Mouse (Mus musculus) liver, embryonic 11.5 days (tissue): ENCODE measurements around the gene Nfe2l1. TPM values are rescaled to one million over a fixed set of nuclear protein-coding genes. Genes with fewer than 3 reads are reported as not detected.

Experiments
- ATAC-seq: fragments of 200-750 bp; cut with Nextera tagmentation; replicated peaks from 2 replicates; pipeline ENCODE4 v1.8.0; 2017; ENCODE audit warnings: moderate number of reproducible peaks, mild to moderate bottlenecking, moderate TSS enrichment, moderate library complexity; ENCODE audit not compliant: low FRiP score
- DNase-seq: peaks from one replicate; pipeline ENCODE4 v3.0.0-alpha.2; 2017; ENCODE audit warnings: low spot score
- H3K27ac ChIP-seq: fragments of 300-500 bp; sonication (generic); 2 replicates; pipeline ENCODE4 v1.5.1; 2014; ENCODE audit warnings: mild to moderate bottlenecking, low read depth, low read length, control low read depth
- H3K27me3 ChIP-seq: fragments of 300-500 bp; sonication (generic); replicated peaks from 2 replicates; pipeline ENCODE4 v1.6.1; 2014; ENCODE audit warnings: low read length, mixed read lengths; ENCODE audit not compliant: control insufficient read depth, insufficient read depth
- H3K36me3 ChIP-seq: fragments of 300-500 bp; sonication (generic); 2 replicates; pipeline ENCODE4 v1.6.1; 2014; ENCODE audit warnings: mild to moderate bottlenecking, low read length, moderate library complexity, mixed read lengths; ENCODE audit not compliant: control insufficient read depth, insufficient read depth
- H3K4me1 ChIP-seq: fragments of 300-500 bp; sonication (generic); replicated peaks from 2 replicates; pipeline ENCODE4 v1.6.1; 2014; ENCODE audit warnings: low read length, mixed read lengths; ENCODE audit not compliant: control insufficient read depth, insufficient read depth
- H3K4me2 ChIP-seq: fragments of 300-500 bp; sonication (generic); 2 replicates; pipeline ENCODE4 v1.6.1; 2014; ENCODE audit warnings: mild to moderate bottlenecking, control low read depth, moderate library complexity
- H3K4me3 ChIP-seq: fragments of 300-500 bp; sonication (generic); 2 replicates; pipeline ENCODE4 v1.5.1; 2014; ENCODE audit warnings: low read depth, low read length, control low read depth
- H3K9ac ChIP-seq: fragments of 300-500 bp; sonication (generic); 2 replicates; pipeline ENCODE4 v1.6.1; 2014; ENCODE audit warnings: low read depth, low read length, control low read depth
- H3K9me3 ChIP-seq: fragments of 300-500 bp; sonication (generic); 2 replicates; pipeline ENCODE4 v1.6.1; 2016; ENCODE audit warnings: low read length, inconsistent platforms, mixed read lengths; ENCODE audit not compliant: control insufficient read depth
- WGBS: fragments of 180-500 bp; shearing (Covaris S2); extraction: QIAGEN DNeasy Blood & Tissue Kit; methylation state at CpG from one replicate; pipeline ENCODE4 v1.1.7; 2014; 5-methylcytosine and 5-hydroxymethylcytosine counted together
- polyA plus RNA-seq: library from polyadenylated mRNA; unstranded; fragments of >200 nt; fragmentation: Nextera tagmentation; extraction: Ambion mirVana; gene quantifications from 2 replicates; pipeline ENCODE4 v1.2.1, GENCODE M21; 2014

Nfe2l1 gene
- 27.6 and 28.9 TPM in 2 replicates for polyA plus RNA-seq

- Histone ChIP-seq H3K9me3 (no peaks in the 10 kb centered on the region), H3K4me1 (peaks cover 44% of the 10 kb centered on the region), H3K36me3 (peaks cover 9% of the 10 kb centered on the region), H3K4me3 (peak within 1 kb of the TSS; percentile 91), H3K27ac (peak within 1 kb of the TSS; percentile 99), H3K9ac (peak within 1 kb of the TSS; percentile 97), H3K4me2 (peak within 1 kb of the TSS; percentile 95), H3K27me3 (no peaks in the 10 kb centered on the region)
- WGBS = under 1% methylated on average over 50 of the region's 51 CpGs
- DNase-seq (peak; percentile 95), ATAC-seq (peak; percentile 98)
These were observed at the start of gene Nfe2l1 for GRCm38 (mm10) chr11:96829813-96830538. TSS of gene Nfe2l1 (minus strand) at chr11:96829968.

GRCm38 (mm10) chr11:96879359-96879758 lies 49.6 kb upstream of the Nfe2l1 start:
- H3K27ac ChIP-seq = no peak overlapping the region
- ATAC-seq = no peak
- no peak for DNase-seq
- H3K4me2 ChIP-seq = no peak overlapping the region
- no peak overlapping the region for H3K9ac ChIP-seq
- H3K4me1 ChIP-seq = peaks cover 24% of the 10 kb centered on the region
- WGBS = 25% methylated on average over 7 of the region's 7 CpGs
- H3K4me3 ChIP-seq = no peak overlapping the region
- no peaks in the 10 kb centered on the region for H3K9me3 ChIP-seq
- H3K27me3 ChIP-seq = peaks cover 22% of the 10 kb centered on the region
- no peaks in the 10 kb centered on the region for H3K36me3 ChIP-seq

GRCm38 (mm10) chr11:96878715-96879114 lies 48.9 kb upstream of the Nfe2l1 start:
- Histone ChIP-seq H3K27ac (no peak overlapping the region), H3K36me3 (no peaks in the 10 kb centered on the region), H3K9ac (no peak overlapping the region), H3K9me3 (no peaks in the 10 kb centered on the region), H3K4me2 (no peak overlapping the region), H3K4me3 (no peak overlapping the region), H3K4me1 (peaks cover 29% of the 10 kb centered on the region), H3K27me3 (peaks cover 28% of the 10 kb centered on the region)
- no peak for ATAC-seq
- no peak for DNase-seq
- WGBS = 25% methylated on average over 3 of the region's 3 CpGs

- Histone ChIP-seq H3K4me3 (no peak overlapping the region), H3K27me3 (peaks cover 35% of the 10 kb centered on the region), H3K9me3 (no peaks in the 10 kb centered on the region), H3K9ac (no peak overlapping the region), H3K4me2 (no peak overlapping the region), H3K27ac (peak overlapping the region; percentile 54; the same call in 1 of the 2 replicates), H3K4me1 (peaks cover 34% of the 10 kb centered on the region), H3K36me3 (no peaks in the 10 kb centered on the region)
- no peak for ATAC-seq
- WGBS = 41% methylated on average over 4 of the region's 4 CpGs
- no peak for DNase-seq
These were observed 47.3 kb upstream of the Nfe2l1 start for GRCm38 (mm10) chr11:96877071-96877470.

- Histone ChIP-seq H3K4me2 (peak overlapping the region; percentile 66), H3K9me3 (no peaks in the 10 kb centered on the region), H3K36me3 (no peaks in the 10 kb centered on the region), H3K27ac (peak overlapping the region; percentile 54), H3K9ac (no peak overlapping the region), H3K4me1 (peaks cover 34% of the 10 kb centered on the region), H3K27me3 (peaks cover 35% of the 10 kb centered on the region), H3K4me3 (no peak overlapping the region)
- 19% methylated on average over 13 of the region's 13 CpGs for WGBS
- no peak for ATAC-seq
- no peak for DNase-seq
These were observed 46.7 kb upstream of the Nfe2l1 start for GRCm38 (mm10) chr11:96876300-96877040.

GRCm38 (mm10) chr11:96875745-96876144 lies 46.0 kb upstream of the Nfe2l1 start:
- Histone ChIP-seq H3K4me1 (peaks cover 34% of the 10 kb centered on the region), H3K36me3 (no peaks in the 10 kb centered on the region), H3K27me3 (peaks cover 35% of the 10 kb centered on the region), H3K4me2 (peak overlapping the region; percentile 66), H3K9me3 (no peaks in the 10 kb centered on the region), H3K9ac (no peak overlapping the region), H3K4me3 (peak overlapping the region; percentile 34), H3K27ac (no peak overlapping the region; the same call in 1 of the 2 replicates)
- peak; percentile 79 for DNase-seq
- 0 out of 2 replicates have a peak, but pooled peaks have one; percentile 34 for ATAC-seq
- whole genome bisulfite sequencing = 1% methylated on average over 35 of the region's 35 CpGs

GRCm38 (mm10) chr11:96875270-96875669 lies 45.5 kb upstream of the Nfe2l1 start:
- Histone ChIP-seq H3K4me3 (peak overlapping the region; percentile 34), H3K27ac (no peak overlapping the region), H3K36me3 (no peaks in the 10 kb centered on the region), H3K9me3 (no peaks in the 10 kb centered on the region), H3K4me1 (peaks cover 34% of the 10 kb centered on the region), H3K9ac (no peak overlapping the region), H3K27me3 (peaks cover 35% of the 10 kb centered on the region), H3K4me2 (peak overlapping the region; percentile 66)
- WGBS = 26% methylated on average over 4 of the region's 4 CpGs
- no peak for DNase-seq
- no peak for ATAC-seq

- Histone ChIP-seq H3K36me3 (no peaks in the 10 kb centered on the region), H3K4me1 (peaks cover 27% of the 10 kb centered on the region), H3K9me3 (no peaks in the 10 kb centered on the region), H3K4me3 (no peak overlapping the region), H3K27ac (peak overlapping the region; percentile 57; the same call in 1 of the 2 replicates), H3K27me3 (peaks cover 35% of the 10 kb centered on the region), H3K4me2 (no peak overlapping the region), H3K9ac (no peak overlapping the region)
- no peak for ATAC-seq
- 35% methylated on average over 11 of the region's 11 CpGs for WGBS
- no peak for DNase-seq
These were observed 43.9 kb upstream of the Nfe2l1 start for GRCm38 (mm10) chr11:96873601-96874140.
